Mouse (Mus musculus): Measurements from ENCODE around the gene Itgb8. TPM values are rescaled to one million over a fixed set of nuclear protein-coding genes. Genes with fewer than 3 reads are reported as not detected.

The Itgb8 gene
- polyA plus RNA-seq, 1 experiment from 2014 or later = 6.5 TPM

DNA sequence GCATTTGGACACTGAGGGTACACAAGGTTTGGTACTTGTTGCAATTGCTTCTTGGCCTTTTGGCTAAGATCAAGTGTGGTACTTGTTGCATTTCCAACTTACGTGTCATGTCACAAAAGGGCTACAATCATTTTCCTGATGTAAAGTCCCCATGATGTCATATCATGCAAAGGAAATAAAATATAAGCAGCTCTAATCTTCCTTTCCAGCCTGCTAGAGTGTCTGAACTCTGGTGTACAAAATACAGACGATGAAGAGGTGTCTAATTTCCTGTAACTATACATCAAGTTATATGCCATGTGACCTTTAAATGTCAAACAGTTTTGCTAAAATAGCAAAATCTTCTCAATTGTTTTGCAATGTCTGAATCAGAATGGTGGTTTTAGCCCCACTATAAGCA lies 34.2 kb downstream of the Itgb8 start:
- no peak for DNase-seq (ENCODE audit: low spot score)
- H3K27ac ChIP-seq (replicated peaks) = no peak overlapping the region
- WGBS = 85% methylated on average over 2 of the region's 2 CpGs
- no peaks in the 10 kb centered on the region for H3K27me3 ChIP-seq (replicated peaks; ENCODE audit: low read depth, poor library complexity, severe bottlenecking)
- no peaks in the 10 kb centered on the region for H3K9me3 ChIP-seq
- peaks cover 2% of the 10 kb centered on the region; the same call in 1 of the 2 replicates for H3K36me3 ChIP-seq (replicated peaks)
- no peaks in the 10 kb centered on the region for H3K4me1 ChIP-seq
- no peak overlapping the region for H3K4me3 ChIP-seq

DNA sequence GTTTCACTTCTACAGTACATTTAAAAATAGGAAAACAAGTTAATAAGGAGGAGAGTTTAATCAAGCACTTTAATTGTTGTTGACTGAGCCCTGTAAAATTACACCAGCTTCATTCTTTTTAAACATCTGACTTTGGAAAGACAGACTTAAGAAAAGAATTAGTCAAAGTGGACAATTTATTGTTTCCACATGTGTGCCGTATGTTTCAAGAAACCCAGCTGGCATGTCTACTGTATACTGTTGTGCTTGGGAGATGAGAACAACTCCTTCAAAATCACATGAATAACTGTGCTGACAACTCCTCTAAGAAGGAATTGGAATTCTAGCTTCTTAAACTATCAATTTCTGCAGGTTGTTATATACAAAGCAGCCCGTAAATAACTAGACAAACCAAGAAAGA lies 35.8 kb downstream of the Itgb8 start:
- no peak for DNase-seq (ENCODE audit: low spot score)
- Histone ChIP-seq H3K9me3 (no peaks in the 10 kb centered on the region), H3K4me3 (no peak overlapping the region), H3K27ac (replicated peaks) (no peak overlapping the region), H3K27me3 (replicated peaks; ENCODE audit: low read depth, poor library complexity, severe bottlenecking) (no peaks in the 10 kb centered on the region), H3K36me3 (replicated peaks) (peaks cover 2% of the 10 kb centered on the region; the same call in 1 of the 2 replicates), H3K4me1 (no peaks in the 10 kb centered on the region)
- WGBS = 64% methylated on average over 2 of the region's 2 CpGs

DNA sequence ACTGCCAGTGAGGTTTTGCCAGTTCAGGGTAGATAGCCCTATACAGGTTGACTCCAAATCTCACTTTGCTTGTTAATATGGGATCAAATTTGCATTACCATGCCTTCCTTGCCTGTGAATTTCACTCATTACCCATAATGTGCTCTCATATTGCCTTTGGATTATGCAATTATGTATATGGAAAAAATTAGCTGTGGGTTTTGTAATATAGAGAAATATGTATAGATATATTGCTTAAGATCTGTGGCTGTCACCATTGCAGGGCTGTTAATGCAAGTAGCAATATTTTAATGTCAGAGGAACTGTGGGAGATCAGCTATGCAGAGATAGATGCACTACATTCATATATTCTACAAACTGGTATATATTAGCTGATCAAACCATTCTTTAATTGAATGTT lies 43.5 kb downstream of the Itgb8 start:
- peaks cover 4% of the 10 kb centered on the region; the same call in 1 of the 2 replicates for H3K36me3 ChIP-seq (replicated peaks)
- no peak overlapping the region for H3K4me3 ChIP-seq
- no peaks in the 10 kb centered on the region for H3K27me3 ChIP-seq (replicated peaks; ENCODE audit: low read depth, poor library complexity, severe bottlenecking)
- H3K9me3 ChIP-seq = no peaks in the 10 kb centered on the region
- H3K27ac ChIP-seq (replicated peaks) = no peak overlapping the region
- no peak for DNase-seq (ENCODE audit: low spot score)
- no peaks in the 10 kb centered on the region for H3K4me1 ChIP-seq

DNA sequence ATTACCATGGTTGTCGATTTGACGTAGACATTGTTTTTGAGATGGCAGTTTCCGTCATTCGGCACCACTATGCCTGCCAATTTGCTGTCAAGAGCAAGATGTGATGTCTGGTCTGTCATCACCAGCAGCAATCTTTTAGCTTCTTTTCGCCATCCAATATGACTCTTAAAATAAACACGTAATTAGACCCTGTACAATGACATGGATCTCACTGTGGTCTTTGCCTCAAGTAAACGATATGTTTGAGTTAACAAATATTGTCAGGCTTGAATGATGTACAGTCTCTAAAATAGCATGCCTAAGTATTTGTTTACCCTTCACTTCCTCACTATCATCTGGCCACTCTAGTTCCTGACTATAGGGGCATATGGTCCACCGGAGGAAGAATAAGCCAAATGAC lies 48.8 kb downstream of the Itgb8 start:
- DNase-seq (ENCODE audit: low spot score) = no peak
- 85% methylated on average over 8 of the region's 8 CpGs for WGBS
- Histone ChIP-seq H3K4me1 (peaks cover under 1% of the 10 kb centered on the region; the same call in 1 of the 2 replicates), H3K27ac (replicated peaks) (no peak overlapping the region), H3K9me3 (no peaks in the 10 kb centered on the region), H3K36me3 (replicated peaks) (peaks cover 7% of the 10 kb centered on the region; the same call in 1 of the 2 replicates), H3K4me3 (no peak overlapping the region), H3K27me3 (replicated peaks; ENCODE audit: low read depth, poor library complexity, severe bottlenecking) (no peaks in the 10 kb centered on the region)

DNA sequence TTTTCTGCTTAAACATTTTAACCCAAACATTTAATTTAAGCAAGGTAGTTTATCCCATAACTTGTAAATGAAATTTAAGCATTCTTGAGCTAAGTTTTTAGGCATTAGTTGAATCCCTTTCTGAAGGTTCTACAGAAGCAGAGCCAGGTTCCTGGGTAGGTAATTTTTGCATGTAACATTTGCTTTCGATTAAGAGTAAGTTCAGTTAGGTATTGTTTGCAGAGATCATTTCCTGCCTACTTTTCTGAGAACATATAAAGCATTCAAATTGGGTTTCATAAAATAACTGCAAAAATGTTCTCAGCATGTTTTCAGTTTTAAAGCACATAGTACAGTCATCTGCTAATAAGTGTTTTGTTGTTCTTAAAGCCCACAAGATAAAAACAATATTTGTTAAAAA lies 53.2 kb downstream of the Itgb8 start:
- no peak overlapping the region for H3K4me3 ChIP-seq
- H3K4me1 ChIP-seq = peaks cover 2% of the 10 kb centered on the region; the same call in 1 of the 2 replicates
- H3K36me3 ChIP-seq (replicated peaks) = peaks cover 6% of the 10 kb centered on the region; the same call in 1 of the 2 replicates
- 86% methylated on average over 1 of the region's 1 CpGs for WGBS
- H3K27ac ChIP-seq (replicated peaks) = no peak overlapping the region
- no peaks in the 10 kb centered on the region for H3K9me3 ChIP-seq
- DNase-seq (ENCODE audit: low spot score) = no peak
- H3K27me3 ChIP-seq (replicated peaks; ENCODE audit: low read depth, poor library complexity, severe bottlenecking) = no peaks in the 10 kb centered on the region

DNA sequence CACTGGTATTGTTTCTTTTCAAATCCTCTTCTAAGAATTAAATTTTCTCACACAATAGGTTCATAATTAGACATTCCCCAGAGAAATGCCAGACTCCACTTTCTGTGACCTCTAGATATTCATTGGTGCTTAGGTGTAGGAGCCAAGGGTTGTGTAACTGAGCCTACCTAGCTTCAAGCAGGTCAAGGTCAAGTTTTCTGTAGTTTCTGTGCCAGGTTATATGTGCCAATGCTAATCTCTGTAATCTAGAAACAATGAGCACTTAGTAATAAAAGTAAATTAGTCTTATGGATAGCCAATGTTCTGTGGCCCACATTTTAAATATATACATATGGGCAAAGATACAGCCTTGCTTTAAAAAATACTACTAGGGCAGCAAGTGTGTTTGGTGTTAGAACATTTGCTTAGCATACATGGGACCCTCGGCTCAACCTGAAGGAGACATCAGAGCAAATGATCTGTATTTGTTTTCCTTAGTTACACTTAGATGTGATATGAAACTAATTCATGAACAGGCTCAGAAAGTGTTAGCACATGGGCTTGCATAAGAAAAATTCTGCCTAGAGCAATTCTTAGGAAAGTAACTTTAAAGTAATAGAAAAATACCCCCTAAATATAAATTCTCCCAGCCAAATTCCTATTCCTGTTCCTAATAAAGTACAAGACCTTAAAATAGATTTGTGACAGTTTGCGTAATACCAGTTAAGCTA lies 56.2 kb downstream of the Itgb8 start:
- WGBS = 84% methylated on average over 2 of the region's 2 CpGs
- no peaks in the 10 kb centered on the region for H3K27me3 ChIP-seq (replicated peaks; ENCODE audit: low read depth, poor library complexity, severe bottlenecking)
- H3K4me3 ChIP-seq = no peak overlapping the region
- H3K9me3 ChIP-seq = no peaks in the 10 kb centered on the region
- H3K27ac ChIP-seq (replicated peaks) = no peak overlapping the region
- H3K4me1 ChIP-seq = peaks cover 2% of the 10 kb centered on the region; the same call in 1 of the 2 replicates
- no peak for DNase-seq (ENCODE audit: low spot score)
- peaks cover 23% of the 10 kb centered on the region; the same call in 1 of the 2 replicates for H3K36me3 ChIP-seq (replicated peaks)

DNA sequence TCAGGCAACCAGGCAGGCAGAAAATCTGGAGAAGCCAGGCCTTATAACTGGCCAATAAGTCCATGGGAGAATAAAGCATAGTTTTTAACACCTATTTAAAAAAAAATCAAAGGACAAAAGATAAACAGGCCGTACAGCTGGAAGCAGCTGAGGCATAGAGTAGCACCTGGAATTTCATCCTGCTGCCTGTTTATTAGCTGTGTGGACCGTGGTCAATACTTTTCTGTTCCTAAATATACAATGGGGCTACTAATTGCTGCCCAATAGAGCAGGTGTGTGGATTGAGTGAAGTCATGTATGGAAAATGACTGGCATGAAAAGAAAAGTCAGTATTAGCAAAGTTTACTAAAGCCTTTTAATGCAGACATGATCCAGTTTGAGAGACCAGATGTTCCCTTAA lies 62.6 kb downstream of the Itgb8 start:
- peaks cover 39% of the 10 kb centered on the region for H3K36me3 ChIP-seq (replicated peaks)
- WGBS = 87% methylated on average over 2 of the region's 2 CpGs
- H3K9me3 ChIP-seq = no peaks in the 10 kb centered on the region
- H3K4me1 ChIP-seq = no peaks in the 10 kb centered on the region
- no peaks in the 10 kb centered on the region for H3K27me3 ChIP-seq (replicated peaks; ENCODE audit: low read depth, poor library complexity, severe bottlenecking)
- H3K27ac ChIP-seq (replicated peaks) = no peak overlapping the region
- no peak for DNase-seq (ENCODE audit: low spot score)
- H3K4me3 ChIP-seq = no peak overlapping the region

DNA sequence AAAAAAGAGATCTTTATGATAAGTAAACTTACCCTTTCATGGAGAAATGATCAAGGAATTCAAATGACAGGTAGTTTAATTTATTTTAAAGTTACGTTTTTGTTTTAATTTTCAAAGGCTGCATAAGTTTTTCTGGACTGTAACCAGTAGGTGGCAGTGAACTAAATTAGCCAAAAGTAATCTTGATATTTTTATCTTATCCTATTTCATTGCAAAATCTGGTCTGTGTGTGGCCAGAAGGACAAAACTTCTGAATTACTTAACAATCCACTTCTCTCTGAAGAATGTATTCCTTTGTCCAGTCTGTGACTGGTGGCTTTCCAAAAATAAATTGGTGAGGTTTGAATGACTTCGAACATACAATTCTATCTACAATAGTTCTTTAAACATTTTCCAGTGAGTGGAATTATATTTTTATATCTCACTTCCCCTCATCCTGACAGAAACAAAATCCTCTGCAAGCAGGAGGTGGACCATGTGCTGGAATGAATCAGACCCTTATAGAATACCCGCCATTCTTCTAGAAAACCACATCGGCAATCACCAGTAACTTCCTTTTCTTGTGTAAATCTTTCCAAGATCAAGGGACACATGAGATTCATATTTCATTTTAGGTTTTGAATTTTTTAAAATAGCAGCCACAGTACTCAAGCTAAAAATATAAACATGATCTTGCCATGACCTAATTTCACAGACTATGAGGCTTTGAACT lies 68.6 kb downstream of the Itgb8 start:
- no peak overlapping the region for H3K4me3 ChIP-seq
- H3K27ac ChIP-seq (replicated peaks) = no peak overlapping the region
- H3K27me3 ChIP-seq (replicated peaks; ENCODE audit: low read depth, poor library complexity, severe bottlenecking) = no peaks in the 10 kb centered on the region
- H3K36me3 ChIP-seq (replicated peaks) = peaks cover 24% of the 10 kb centered on the region
- 87% methylated on average over 4 of the region's 4 CpGs for WGBS
- H3K4me1 ChIP-seq = no peaks in the 10 kb centered on the region
- DNase-seq (ENCODE audit: low spot score) = no peak
- H3K9me3 ChIP-seq = no peaks in the 10 kb centered on the region

DNA sequence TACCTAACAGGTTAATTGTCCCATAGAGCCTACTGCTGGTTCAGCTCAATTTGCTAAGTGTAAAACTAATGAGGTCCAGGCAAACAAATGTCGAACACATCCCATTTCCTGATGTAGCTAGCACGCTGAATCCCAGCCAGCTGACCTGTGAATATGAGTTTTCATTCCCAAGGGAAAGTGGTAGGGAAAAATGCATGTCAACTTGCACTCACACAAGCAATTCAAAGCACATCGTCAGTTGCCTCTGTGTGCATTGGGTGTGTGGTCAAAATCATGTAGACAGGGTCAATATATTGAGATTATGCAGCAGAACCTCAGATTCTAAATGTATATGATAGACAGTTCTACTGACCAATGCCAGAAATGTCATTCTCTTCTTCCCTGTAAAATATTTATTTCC lies 69.5 kb downstream of the Itgb8 start:
- Histone ChIP-seq H3K27me3 (replicated peaks; ENCODE audit: low read depth, poor library complexity, severe bottlenecking) (no peaks in the 10 kb centered on the region), H3K27ac (replicated peaks) (no peak overlapping the region), H3K36me3 (replicated peaks) (peaks cover 31% of the 10 kb centered on the region), H3K4me1 (no peaks in the 10 kb centered on the region), H3K9me3 (no peaks in the 10 kb centered on the region), H3K4me3 (no peak overlapping the region)
- 59% methylated on average over 3 of the region's 3 CpGs for WGBS
- DNase-seq (ENCODE audit: low spot score) = no peak

DNA sequence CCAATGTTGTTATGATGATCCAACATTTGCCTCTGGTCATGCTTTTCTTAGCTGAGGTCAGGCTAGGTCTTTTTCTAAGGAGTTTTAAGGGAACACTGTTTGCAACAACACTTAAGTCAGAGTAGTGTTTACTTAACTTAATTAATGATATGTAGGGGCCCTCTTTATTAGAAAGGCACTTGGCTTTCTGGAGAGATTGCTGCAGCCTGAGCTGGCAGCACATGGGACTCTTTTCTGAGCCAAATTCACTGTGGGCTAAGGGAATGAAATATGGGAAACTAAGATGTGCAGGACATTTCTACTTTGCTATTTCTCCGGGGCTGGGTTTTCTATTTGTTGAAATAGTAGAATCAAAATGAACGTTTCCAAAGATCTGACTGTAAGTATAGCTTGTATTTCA lies 73.5 kb downstream of the Itgb8 start:
- WGBS = 90% methylated on average over 2 of the region's 2 CpGs
- DNase-seq (ENCODE audit: low spot score) = no peak
- no peak overlapping the region for H3K4me3 ChIP-seq
- H3K27me3 ChIP-seq (replicated peaks; ENCODE audit: low read depth, poor library complexity, severe bottlenecking) = no peaks in the 10 kb centered on the region
- H3K27ac ChIP-seq (replicated peaks) = no peak overlapping the region
- H3K36me3 ChIP-seq (replicated peaks) = peaks cover 47% of the 10 kb centered on the region
- H3K9me3 ChIP-seq = no peaks in the 10 kb centered on the region
- no peaks in the 10 kb centered on the region for H3K4me1 ChIP-seq

DNA sequence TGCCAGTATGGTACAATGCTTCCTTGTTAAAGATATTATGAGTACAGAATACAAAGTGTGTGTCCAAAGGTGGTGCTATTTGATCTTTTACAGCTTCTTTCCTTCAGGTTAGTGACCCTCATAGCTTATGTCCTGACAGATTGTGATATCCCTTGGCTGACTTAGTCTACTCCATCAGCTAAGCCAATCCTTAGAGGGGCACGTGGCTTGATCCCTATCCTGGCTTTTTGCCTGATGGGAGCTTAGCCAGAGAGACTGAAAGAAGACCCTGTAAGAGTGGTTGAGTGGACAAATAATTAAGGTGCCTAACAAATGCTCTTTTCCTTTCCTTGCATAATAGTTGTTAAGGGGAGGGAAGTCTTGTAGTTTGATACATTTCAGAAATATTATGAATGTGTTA lies 73.9 kb downstream of the Itgb8 start:
- no peaks in the 10 kb centered on the region for H3K9me3 ChIP-seq
- peaks cover 47% of the 10 kb centered on the region for H3K36me3 ChIP-seq (replicated peaks)
- no peaks in the 10 kb centered on the region for H3K4me1 ChIP-seq
- H3K4me3 ChIP-seq = no peak overlapping the region
- H3K27ac ChIP-seq (replicated peaks) = no peak overlapping the region
- no peaks in the 10 kb centered on the region for H3K27me3 ChIP-seq (replicated peaks; ENCODE audit: low read depth, poor library complexity, severe bottlenecking)
- WGBS = 81% methylated on average over 1 of the region's 1 CpGs
- DNase-seq (ENCODE audit: low spot score) = no peak

DNA sequence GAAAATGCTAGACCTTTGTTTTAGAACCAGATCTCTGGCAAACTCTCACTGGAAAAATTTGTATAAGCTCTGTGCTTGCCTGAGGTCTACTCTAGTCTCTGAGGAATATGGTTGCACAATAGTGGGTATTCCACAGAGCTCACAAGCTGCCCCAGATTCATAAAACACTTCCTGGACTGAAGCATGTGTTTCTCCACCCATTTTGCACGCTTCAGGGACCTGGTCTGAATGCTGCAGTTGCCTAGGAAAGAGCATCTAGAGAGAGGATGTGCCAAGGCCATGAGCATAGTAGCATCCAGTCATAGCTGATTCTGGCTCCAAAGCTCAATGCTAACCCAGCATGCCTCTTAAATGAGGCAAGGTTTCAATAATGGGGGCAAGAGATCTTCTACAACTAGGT lies 74.4 kb downstream of the Itgb8 start:
- Histone ChIP-seq H3K27ac (replicated peaks) (no peak overlapping the region), H3K36me3 (replicated peaks) (peaks cover 47% of the 10 kb centered on the region), H3K27me3 (replicated peaks; ENCODE audit: low read depth, poor library complexity, severe bottlenecking) (no peaks in the 10 kb centered on the region), H3K4me1 (no peaks in the 10 kb centered on the region), H3K4me3 (no peak overlapping the region), H3K9me3 (no peaks in the 10 kb centered on the region)
- 56% methylated on average over 1 of the region's 1 CpGs for WGBS
- DNase-seq (ENCODE audit: low spot score) = no peak

DNA sequence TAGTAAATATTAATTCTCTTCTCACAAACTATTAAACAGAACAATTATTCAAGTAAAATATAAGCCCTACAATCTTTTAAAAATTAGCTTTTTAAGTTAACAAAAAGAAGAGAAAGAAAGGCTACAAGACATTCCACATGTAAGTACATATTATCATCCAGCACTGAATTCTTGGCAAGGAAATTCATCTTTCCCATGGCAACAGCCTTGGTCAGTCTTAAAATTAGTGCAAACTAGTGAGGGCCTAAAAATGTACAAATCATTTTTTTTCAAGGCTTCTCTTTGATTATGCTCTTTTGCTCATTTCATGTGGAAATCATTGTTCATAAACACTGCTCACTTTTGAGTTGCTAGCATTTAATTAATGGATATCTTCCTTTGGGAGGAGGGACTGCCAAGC lies 77.8 kb downstream of the Itgb8 start:
- no peak overlapping the region for H3K4me3 ChIP-seq
- no peaks in the 10 kb centered on the region for H3K27me3 ChIP-seq (replicated peaks; ENCODE audit: low read depth, poor library complexity, severe bottlenecking)
- H3K4me1 ChIP-seq = no peaks in the 10 kb centered on the region
- H3K9me3 ChIP-seq = no peaks in the 10 kb centered on the region
- no peak overlapping the region for H3K27ac ChIP-seq (replicated peaks)
- peaks cover 32% of the 10 kb centered on the region for H3K36me3 ChIP-seq (replicated peaks)
- no peak for DNase-seq (ENCODE audit: low spot score)

Data from embryonic facial prominence, embryonic 10.5 days (tissue).